Mouse (Mus musculus): ENCODE results near the gene Styxl1. TPM values are rescaled to one million over a fixed set of nuclear protein-coding genes. Genes with fewer than 3 reads are reported as not detected.
A peak's percentile ranks its signal among the peaks of the same experiment; 100 is the strongest.

The Styxl1 gene
- polyA plus RNA-seq, 2 experiments, result 0.08 to 0.15 TPM

DNA sequence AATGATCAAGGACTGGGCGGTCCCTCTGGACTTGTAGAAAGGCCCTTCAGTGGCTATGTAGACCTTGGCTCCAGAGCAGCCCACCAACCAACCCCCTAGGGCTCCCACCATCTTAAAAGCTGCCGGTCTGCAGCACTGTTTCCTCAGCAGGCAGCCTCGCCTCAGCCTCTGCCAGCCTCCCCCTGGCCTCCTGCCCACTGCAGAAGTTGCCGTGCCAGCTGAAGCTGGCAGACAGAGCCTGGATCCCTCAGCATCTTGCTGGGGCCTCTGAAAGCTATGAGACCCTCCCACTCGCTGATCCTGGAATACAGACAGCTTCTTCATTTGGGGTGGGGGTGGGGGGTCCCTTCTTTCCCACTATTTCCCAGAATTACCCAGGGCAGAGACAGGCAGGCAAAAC, 34.8 kb upstream of the Styxl1 start:
- Histone ChIP-seq H3K27ac (replicated peaks; ENCODE audit: low read depth, low read length) (no peak overlapping the region), H3K4me3 (replicated peaks; ENCODE audit: low read length) (no peak overlapping the region), H3K36me3 (ENCODE audit: control insufficient read depth, insufficient read depth, low read length) (no peaks in the 10 kb centered on the region), H3K9me3 (ENCODE audit: control insufficient read depth, low read length) (no peaks in the 10 kb centered on the region), H3K27me3 (ENCODE audit: control insufficient read depth, insufficient read depth, low read length) (no peaks in the 10 kb centered on the region), H3K4me2 (replicated peaks; ENCODE audit: low read depth, low read length, severe bottlenecking) (no peak overlapping the region), H3K4me1 (ENCODE audit: control insufficient read depth, insufficient read depth, low read length) (no peaks in the 10 kb centered on the region), H3K9ac (ENCODE audit: low read depth, low read length, severe bottlenecking) (no peak overlapping the region)
- no peak for ATAC-seq (ENCODE audit: low FRiP score, low read depth)
- WGBS, result 70% methylated on average over 5 of the region's 5 CpGs
- DNase-seq (ENCODE audit: low spot score), result no peak
- no peak for TF ChIP-seq POLR2A (IDR thresholded peaks at IDR 0.05; ENCODE audit: borderline replicate concordance, extremely low read depth, insufficient read depth, insufficient read length)

DNA sequence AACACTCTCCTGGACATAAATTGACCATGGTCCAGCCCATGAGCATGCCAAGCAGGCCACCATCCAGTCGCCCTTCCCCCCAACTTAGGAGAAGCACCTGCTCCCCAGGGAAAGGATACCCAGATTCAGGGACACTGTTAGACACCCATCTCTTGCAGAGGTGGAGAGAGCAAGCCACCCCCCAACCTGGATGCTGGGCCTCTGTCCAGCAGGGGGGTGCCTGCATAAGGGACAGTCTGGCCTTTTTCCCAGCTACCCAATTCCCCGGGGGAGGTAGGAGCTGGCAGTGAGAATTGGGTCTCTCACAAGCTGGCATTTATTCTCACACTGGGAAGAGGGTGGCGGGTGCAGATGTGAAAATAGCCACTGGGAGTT, 29.1 kb upstream of the Styxl1 start:
- Histone ChIP-seq H3K9me3 (ENCODE audit: control insufficient read depth, low read length) (no peaks in the 10 kb centered on the region), H3K9ac (ENCODE audit: low read depth, low read length, severe bottlenecking) (no peak overlapping the region), H3K4me1 (ENCODE audit: control insufficient read depth, insufficient read depth, low read length) (no peaks in the 10 kb centered on the region), H3K4me2 (replicated peaks; ENCODE audit: low read depth, low read length, severe bottlenecking) (no peak overlapping the region), H3K36me3 (ENCODE audit: control insufficient read depth, insufficient read depth, low read length) (no peaks in the 10 kb centered on the region), H3K27me3 (ENCODE audit: control insufficient read depth, insufficient read depth, low read length) (no peaks in the 10 kb centered on the region), H3K4me3 (replicated peaks; ENCODE audit: low read length) (no peak overlapping the region), H3K27ac (replicated peaks; ENCODE audit: low read depth, low read length) (no peak overlapping the region)
- DNase-seq (ENCODE audit: low spot score) (no peak), ATAC-seq (ENCODE audit: low FRiP score, low read depth) (no peak)
- 34% methylated on average over 3 of the region's 3 CpGs for WGBS
- no peak for TF ChIP-seq POLR2A (IDR thresholded peaks at IDR 0.05; ENCODE audit: borderline replicate concordance, extremely low read depth, insufficient read depth, insufficient read length)

DNA sequence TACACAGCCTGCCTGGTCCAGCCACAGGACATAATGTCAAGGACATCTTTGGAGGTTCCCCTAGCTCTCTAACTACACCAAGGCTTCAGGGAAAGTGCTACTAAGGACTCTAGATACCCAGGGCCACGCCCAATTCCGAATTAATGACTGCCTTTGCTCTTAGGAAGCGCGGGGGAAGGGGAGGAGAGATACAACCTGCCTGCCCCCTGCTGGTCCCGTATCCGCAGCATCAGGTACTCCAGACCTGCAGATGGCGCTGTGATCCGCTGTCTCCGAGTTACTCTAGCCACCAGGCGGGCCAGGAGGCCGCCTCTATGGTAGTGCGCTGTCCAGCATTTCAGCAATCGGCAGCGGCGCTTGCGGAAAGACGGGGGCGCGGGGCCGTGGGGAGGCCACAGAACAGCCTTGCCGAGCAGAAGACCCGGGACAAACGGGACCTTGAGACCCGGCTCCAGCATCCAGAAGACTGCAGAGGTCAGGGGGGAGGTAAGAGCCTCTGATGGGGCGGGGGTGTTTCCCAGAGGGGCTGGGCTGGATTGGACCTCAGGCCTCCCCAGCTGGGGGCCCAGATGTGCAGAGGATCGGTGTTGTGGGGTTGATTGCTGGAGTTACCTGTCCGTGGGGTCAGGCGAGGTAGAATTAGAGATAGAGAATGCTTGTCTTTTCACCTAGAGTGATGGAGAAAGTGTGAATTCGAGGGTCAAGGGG, 28.5 kb upstream of the Styxl1 start, which contains the start of gene Srrm3:
TSS of gene Srrm3 (plus strand) at position 336 of the 708 bp plus-strand sequence.
- H3K9me3 ChIP-seq (ENCODE audit: control insufficient read depth, low read length), result no peaks in the 10 kb centered on the region
- no peaks in the 10 kb centered on the region for H3K27me3 ChIP-seq (ENCODE audit: control insufficient read depth, insufficient read depth, low read length)
- no peaks in the 10 kb centered on the region for H3K36me3 ChIP-seq (ENCODE audit: control insufficient read depth, insufficient read depth, low read length)
- no peak within 1 kb of the TSS for H3K4me3 ChIP-seq (replicated peaks; ENCODE audit: low read length)
- H3K4me2 ChIP-seq (replicated peaks; ENCODE audit: low read depth, low read length, severe bottlenecking), result no peak within 1 kb of the TSS
- H3K4me1 ChIP-seq (ENCODE audit: control insufficient read depth, insufficient read depth, low read length), result no peaks in the 10 kb centered on the region
- WGBS, result 7% methylated on average over 29 of the region's 29 CpGs
- ATAC-seq (ENCODE audit: low FRiP score, low read depth) (0 out of 2 replicates have a peak, but pooled peaks have one; percentile 47), DNase-seq (ENCODE audit: low spot score) (peak; percentile 79)
- no peak within 1 kb of the TSS for H3K9ac ChIP-seq (ENCODE audit: low read depth, low read length, severe bottlenecking)
- no peak for TF ChIP-seq POLR2A (IDR thresholded peaks at IDR 0.05; ENCODE audit: borderline replicate concordance, extremely low read depth, insufficient read depth, insufficient read length)
- no peak within 1 kb of the TSS for H3K27ac ChIP-seq (replicated peaks; ENCODE audit: low read depth, low read length)

GRCm38 (mm10) chr5:135804735-135805134, 26.6 kb upstream of the Styxl1 start:
- H3K27ac ChIP-seq (replicated peaks; ENCODE audit: low read depth, low read length), result no peak overlapping the region
- ATAC-seq (ENCODE audit: low FRiP score, low read depth), result no peak

GRCm38 (mm10) chr5:135803676-135804075, 25.5 kb upstream of the Styxl1 start:
- no peak for ATAC-seq (ENCODE audit: low FRiP score, low read depth)
- Histone ChIP-seq H3K4me2 (replicated peaks; ENCODE audit: low read depth, low read length, severe bottlenecking) (no peak overlapping the region), H3K9ac (ENCODE audit: low read depth, low read length, severe bottlenecking) (no peak overlapping the region), H3K27ac (replicated peaks; ENCODE audit: low read depth, low read length) (no peak overlapping the region), H3K4me3 (replicated peaks; ENCODE audit: low read length) (no peak overlapping the region), H3K9me3 (ENCODE audit: control insufficient read depth, low read length) (no peaks in the 10 kb centered on the region), H3K36me3 (ENCODE audit: control insufficient read depth, insufficient read depth, low read length) (no peaks in the 10 kb centered on the region), H3K4me1 (ENCODE audit: control insufficient read depth, insufficient read depth, low read length) (0 out of 2 replicates have a peak, but pooled peaks cover 7% of the 10 kb centered on the region), H3K27me3 (ENCODE audit: control insufficient read depth, insufficient read depth, low read length) (no peaks in the 10 kb centered on the region)
- no peak for DNase-seq (ENCODE audit: low spot score)
- WGBS, result 85% methylated on average over 4 of the region's 4 CpGs
- TF ChIP-seq POLR2A (IDR thresholded peaks at IDR 0.05; ENCODE audit: borderline replicate concordance, extremely low read depth, insufficient read depth, insufficient read length), result no peak

More at GRCm38 (mm10) chr5:135804735-135805134, 26.6 kb upstream of the Styxl1 start:
- Histone ChIP-seq H3K36me3 (ENCODE audit: control insufficient read depth, insufficient read depth, low read length) (no peaks in the 10 kb centered on the region), H3K4me1 (ENCODE audit: control insufficient read depth, insufficient read depth, low read length) (0 out of 2 replicates have a peak, but pooled peaks cover 7% of the 10 kb centered on the region), H3K27me3 (ENCODE audit: control insufficient read depth, insufficient read depth, low read length) (no peaks in the 10 kb centered on the region), H3K4me2 (replicated peaks; ENCODE audit: low read depth, low read length, severe bottlenecking) (no peak overlapping the region), H3K9ac (ENCODE audit: low read depth, low read length, severe bottlenecking) (no peak overlapping the region), H3K4me3 (replicated peaks; ENCODE audit: low read length) (no peak overlapping the region), H3K9me3 (ENCODE audit: control insufficient read depth, low read length) (no peaks in the 10 kb centered on the region)
- WGBS, result 71% methylated on average over 2 of the region's 2 CpGs
- no peak for TF ChIP-seq POLR2A (IDR thresholded peaks at IDR 0.05; ENCODE audit: borderline replicate concordance, extremely low read depth, insufficient read depth, insufficient read length)
- DNase-seq (ENCODE audit: low spot score), result no peak
